Mouse (Mus musculus) myocyte (in vitro differentiated cells): Measurements from ENCODE around the gene Wdr74.
A peak's percentile ranks its signal among the peaks of the same experiment; 100 is the strongest.

Experiments used
- MAX ChIP-seq: IDR thresholded peaks from one replicate; pipeline ENCODE4 v1.6.1; 2011; ENCODE audit warnings: low read depth, mild to moderate bottlenecking, control low read depth
- POLR2A ChIP-seq: IDR thresholded peaks from one replicate; pipeline ENCODE4 v1.6.1; 2011; ENCODE audit warnings: low read depth, mild to moderate bottlenecking, control low read depth, moderate library complexity; ENCODE audit not compliant: insufficient read length
- TCF12 ChIP-seq: IDR thresholded peaks from one replicate; pipeline ENCODE4 v1.6.1; 2011; ENCODE audit warnings: mild to moderate bottlenecking, control low read depth; ENCODE audit not compliant: poor library complexity, insufficient read depth, severe bottlenecking
- USF1 ChIP-seq: IDR thresholded peaks from one replicate; pipeline ENCODE4 v1.6.1; 2011; ENCODE audit warnings: low read depth, mild to moderate bottlenecking, control low read depth, moderate library complexity

GRCm38 (mm10) chr19:8726609-8727390, 8.8 kb upstream of the Wdr74 start:
- TF ChIP-seq POLR2A (peak; percentile 23), MAX (no peak), USF1 (no peak), TCF12 (no peak)
